Mouse (Mus musculus) midbrain, embryonic 12.5 days (tissue): Measurements from ENCODE around the gene Morc2a. TPM values are rescaled to one million over a fixed set of nuclear protein-coding genes. Genes with fewer than 3 reads are reported as not detected.

Source experiments
- ATAC-seq: fragments of 200-750 bp; cut with Nextera tagmentation; 2 replicates; pipeline ENCODE4 v1.8.0; 2017; ENCODE audit warnings: low read depth, moderate TSS enrichment, moderate library complexity; ENCODE audit not compliant: low FRiP score
- H3K27ac ChIP-seq: fragments of 300-500 bp; sonication (generic); replicated peaks from 2 replicates; pipeline ENCODE4 v1.5.1; 2016; ENCODE audit warnings: mild to moderate bottlenecking
- H3K27me3 ChIP-seq: fragments of 300-500 bp; sonication (generic); 2 replicates; pipeline ENCODE4 v1.6.1; 2016; ENCODE audit warnings: mild to moderate bottlenecking
- H3K36me3 ChIP-seq: fragments of 300-500 bp; sonication (generic); 2 replicates; pipeline ENCODE4 v1.6.1; 2016
- H3K4me1 ChIP-seq: fragments of 300-500 bp; sonication (generic); 2 replicates; pipeline ENCODE4 v1.6.1; 2016
- H3K4me2 ChIP-seq: fragments of 300-500 bp; sonication (generic); replicated peaks from 2 replicates; pipeline ENCODE4 v1.6.1; 2016; ENCODE audit warnings: mild to moderate bottlenecking, moderate library complexity
- H3K4me3 ChIP-seq: fragments of 300-500 bp; sonication (generic); 2 replicates; pipeline ENCODE4 v1.5.1; 2016; ENCODE audit warnings: mild to moderate bottlenecking
- H3K9ac ChIP-seq: fragments of 300-500 bp; sonication (generic); replicated peaks from 2 replicates; pipeline ENCODE4 v1.6.1; 2016; ENCODE audit warnings: mild to moderate bottlenecking, moderate library complexity
- H3K9me3 ChIP-seq: fragments of 300-500 bp; sonication (generic); 2 replicates; pipeline ENCODE4 v1.6.1; 2016; ENCODE audit warnings: mild to moderate bottlenecking
- WGBS: fragments of 180-500 bp; shearing (Covaris S2); methylation state at CpG from one replicate; pipeline ENCODE4 v1.1.7; 2016; 5-methylcytosine and 5-hydroxymethylcytosine counted together
- polyA plus RNA-seq: library from polyadenylated mRNA; unstranded; fragments of >200 nt; fragmentation: Nextera tagmentation; extraction: Ambion mirVana; gene quantifications from 2 replicates; pipeline ENCODE4 v1.2.1, GENCODE M21; 2016

The Morc2a gene
- polyA plus RNA-seq, 1 experiment from 2014 or later: 56.5 TPM

- no peaks in the 10 kb centered on the region for H3K36me3 ChIP-seq
- no peak overlapping the region for H3K27ac ChIP-seq
- H3K9me3 ChIP-seq: no peaks in the 10 kb centered on the region
- no peak for ATAC-seq
- H3K4me1 ChIP-seq: peaks cover 7% of the 10 kb centered on the region
- H3K27me3 ChIP-seq: no peaks in the 10 kb centered on the region
- no peak overlapping the region for H3K9ac ChIP-seq
- H3K4me2 ChIP-seq: no peak overlapping the region
- WGBS: 32% methylated on average over 3 of the region's 3 CpGs
- no peak overlapping the region for H3K4me3 ChIP-seq
Measured at GRCm38 (mm10) chr11:3722036-3722435, 73.0 kb downstream of the Morc2a start.

- peaks cover 7% of the 10 kb centered on the region for H3K4me1 ChIP-seq
- no peak for ATAC-seq
- WGBS: 52% methylated on average over 3 of the region's 3 CpGs
- H3K27ac ChIP-seq: no peak overlapping the region
- H3K27me3 ChIP-seq: no peaks in the 10 kb centered on the region
- H3K4me2 ChIP-seq: no peak overlapping the region
- no peak overlapping the region for H3K9ac ChIP-seq
- no peaks in the 10 kb centered on the region for H3K36me3 ChIP-seq
- no peak overlapping the region for H3K4me3 ChIP-seq
- no peaks in the 10 kb centered on the region for H3K9me3 ChIP-seq
Measured at GRCm38 (mm10) chr11:3722861-3723260, 73.9 kb downstream of the Morc2a start.

- Histone ChIP-seq H3K4me1 (peaks cover 7% of the 10 kb centered on the region), H3K9ac (no peak overlapping the region), H3K4me2 (no peak overlapping the region), H3K4me3 (no peak overlapping the region), H3K27me3 (no peaks in the 10 kb centered on the region), H3K9me3 (no peaks in the 10 kb centered on the region), H3K27ac (no peak overlapping the region), H3K36me3 (no peaks in the 10 kb centered on the region)
- ATAC-seq: no peak
- WGBS: 74% methylated on average over 4 of the region's 4 CpGs
Measured at GRCm38 (mm10) chr11:3723910-3724309, 74.9 kb downstream of the Morc2a start.

GRCm38 (mm10) chr11:3724726-3725125 lies 75.7 kb downstream of the Morc2a start:
- no peak overlapping the region for H3K27ac ChIP-seq
- no peak overlapping the region for H3K4me3 ChIP-seq
- no peaks in the 10 kb centered on the region for H3K36me3 ChIP-seq
- H3K4me1 ChIP-seq: peaks cover 7% of the 10 kb centered on the region
- no peak overlapping the region for H3K4me2 ChIP-seq
- WGBS: 79% methylated on average over 5 of the region's 5 CpGs
- no peaks in the 10 kb centered on the region for H3K27me3 ChIP-seq
- no peak for ATAC-seq
- H3K9ac ChIP-seq: no peak overlapping the region
- no peaks in the 10 kb centered on the region for H3K9me3 ChIP-seq

- no peak overlapping the region for H3K9ac ChIP-seq
- H3K27ac ChIP-seq: no peak overlapping the region; the same call in 1 of the 2 replicates
- no peak for ATAC-seq
- peaks cover 7% of the 10 kb centered on the region for H3K4me1 ChIP-seq
- WGBS: 54% methylated on average over 10 of the region's 10 CpGs
- no peak overlapping the region for H3K4me2 ChIP-seq
- H3K36me3 ChIP-seq: no peaks in the 10 kb centered on the region
- H3K9me3 ChIP-seq: no peaks in the 10 kb centered on the region
- no peaks in the 10 kb centered on the region for H3K27me3 ChIP-seq
- no peak overlapping the region for H3K4me3 ChIP-seq
Measured at GRCm38 (mm10) chr11:3725331-3726054, 76.5 kb downstream of the Morc2a start.

- no peaks in the 10 kb centered on the region for H3K9me3 ChIP-seq
- H3K27me3 ChIP-seq: no peaks in the 10 kb centered on the region
- peaks cover 7% of the 10 kb centered on the region for H3K4me1 ChIP-seq
- no peak overlapping the region for H3K4me3 ChIP-seq
- ATAC-seq: no peak
- no peak overlapping the region for H3K9ac ChIP-seq
- no peak overlapping the region for H3K27ac ChIP-seq
- no peak overlapping the region for H3K4me2 ChIP-seq
- WGBS: 80% methylated on average over 9 of the region's 9 CpGs
- H3K36me3 ChIP-seq: no peaks in the 10 kb centered on the region
Measured at GRCm38 (mm10) chr11:3727438-3728105, 78.6 kb downstream of the Morc2a start.

GRCm38 (mm10) chr11:3731469-3731868 lies 82.5 kb downstream of the Morc2a start:
- no peaks in the 10 kb centered on the region for H3K27me3 ChIP-seq
- peaks cover 5% of the 10 kb centered on the region; the same call in 1 of the 2 replicates for H3K4me1 ChIP-seq
- H3K4me3 ChIP-seq: no peak overlapping the region
- H3K9me3 ChIP-seq: no peaks in the 10 kb centered on the region
- WGBS: 87% methylated on average over 4 of the region's 4 CpGs
- H3K27ac ChIP-seq: no peak overlapping the region
- ATAC-seq: no peak
- no peak overlapping the region for H3K4me2 ChIP-seq
- H3K36me3 ChIP-seq: no peaks in the 10 kb centered on the region
- H3K9ac ChIP-seq: no peak overlapping the region

- no peaks in the 10 kb centered on the region for H3K9me3 ChIP-seq
- H3K27me3 ChIP-seq: no peaks in the 10 kb centered on the region
- 66% methylated on average over 14 of the region's 14 CpGs for WGBS
- H3K9ac ChIP-seq: no peak overlapping the region
- H3K27ac ChIP-seq: no peak overlapping the region
- H3K4me1 ChIP-seq: peaks cover 5% of the 10 kb centered on the region; the same call in 1 of the 2 replicates
- no peak overlapping the region for H3K4me2 ChIP-seq
- H3K4me3 ChIP-seq: no peak overlapping the region
- no peaks in the 10 kb centered on the region for H3K36me3 ChIP-seq
- no peak for ATAC-seq
Measured at GRCm38 (mm10) chr11:3733933-3734636, 85.1 kb downstream of the Morc2a start.

- Histone ChIP-seq H3K36me3 (no peaks in the 10 kb centered on the region), H3K4me2 (no peak overlapping the region), H3K9ac (no peak overlapping the region), H3K4me1 (peaks cover 5% of the 10 kb centered on the region; the same call in 1 of the 2 replicates), H3K9me3 (no peaks in the 10 kb centered on the region), H3K27me3 (no peaks in the 10 kb centered on the region), H3K27ac (no peak overlapping the region), H3K4me3 (no peak overlapping the region)
- WGBS: 86% methylated on average over 11 of the region's 11 CpGs
- no peak for ATAC-seq
Measured at GRCm38 (mm10) chr11:3735715-3736114, 86.7 kb downstream of the Morc2a start.

GRCm38 (mm10) chr11:3738778-3739177 lies 89.8 kb downstream of the Morc2a start:
- no peaks in the 10 kb centered on the region for H3K36me3 ChIP-seq
- no peak overlapping the region for H3K27ac ChIP-seq
- H3K27me3 ChIP-seq: no peaks in the 10 kb centered on the region
- no peak overlapping the region for H3K9ac ChIP-seq
- H3K4me1 ChIP-seq: peaks cover 5% of the 10 kb centered on the region; the same call in 1 of the 2 replicates
- no peak overlapping the region for H3K4me3 ChIP-seq
- H3K9me3 ChIP-seq: no peaks in the 10 kb centered on the region
- WGBS: 88% methylated on average over 2 of the region's 2 CpGs
- ATAC-seq: no peak
- H3K4me2 ChIP-seq: no peak overlapping the region
